Mouse (Mus musculus): Measurements from ENCODE around the gene Zc3h18. TPM values are rescaled to one million over a fixed set of nuclear protein-coding genes. Genes with fewer than 3 reads are reported as not detected.

Zc3h18 gene
- polyA plus RNA-seq, 1 experiment, result 23.3 TPM

DNA sequence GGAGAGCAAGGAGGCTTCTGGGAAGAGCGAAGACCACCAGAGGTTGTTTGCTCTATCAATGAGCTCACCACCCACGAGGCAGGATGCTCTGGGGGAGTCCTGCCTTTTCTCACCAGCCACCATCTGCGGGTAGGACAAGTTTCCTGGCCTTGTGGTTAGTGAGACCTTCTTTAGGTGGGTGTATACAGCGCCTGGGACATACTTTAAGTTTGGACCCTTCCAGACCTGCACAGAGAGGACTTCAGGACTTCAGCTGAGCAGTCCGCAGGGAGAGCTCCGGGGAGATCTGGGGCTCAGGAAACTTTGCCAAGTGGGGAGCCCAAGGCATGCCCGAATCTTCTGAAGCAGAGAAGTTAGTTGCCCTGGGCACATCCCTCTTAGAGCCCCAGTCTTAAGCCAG is 83.6 kb downstream of the Zc3h18 start:
- peak overlapping the region; percentile 59 for H3K4me3 ChIP-seq (ENCODE audit: low read depth, low read length)
- TF ChIP-seq CTCF (IDR thresholded peaks at IDR 0.05; ENCODE audit: extremely low read depth, insufficient read length, insufficient replicate concordance, low read depth, low read length), result no peak
- TF ChIP-seq POLR2A (IDR thresholded peaks at IDR 0.05; ENCODE audit: low read depth, low read length), result no peak
- peaks cover 23% of the 10 kb centered on the region for H3K4me1 ChIP-seq (ENCODE audit: control insufficient read depth, insufficient read depth, insufficient read length, low read length)
- no peak overlapping the region for H3K27ac ChIP-seq (ENCODE audit: insufficient read depth, low read depth, low read length)
- no peaks in the 10 kb centered on the region for H3K36me3 ChIP-seq (ENCODE audit: control insufficient read depth, insufficient read depth, low read length)
- 21% methylated on average over 7 of the region's 7 CpGs for WGBS
- peaks cover 4% of the 10 kb centered on the region; the same call in 1 of the 2 replicates for H3K27me3 ChIP-seq (ENCODE audit: control insufficient read depth, insufficient read depth, low read length)

GRCm38 (mm10) chr8:122460524-122461472 is 84.4 kb downstream of the Zc3h18 start, which contains the start of gene Snai3:
Gene Snai3 (minus strand): TSS chr8:122460733.
- Histone ChIP-seq H3K36me3 (ENCODE audit: control insufficient read depth, insufficient read depth, low read length) (peaks cover 1% of the 10 kb centered on the region; the same call in 1 of the 2 replicates), H3K27ac (ENCODE audit: insufficient read depth, low read depth, low read length) (peak within 1 kb of the TSS; percentile 24; the same call in 1 of the 2 replicates), H3K4me1 (ENCODE audit: control insufficient read depth, insufficient read depth, insufficient read length, low read length) (peaks cover 23% of the 10 kb centered on the region), H3K27me3 (ENCODE audit: control insufficient read depth, insufficient read depth, low read length) (peaks cover 4% of the 10 kb centered on the region; the same call in 1 of the 2 replicates), H3K4me3 (ENCODE audit: low read depth, low read length) (peak within 1 kb of the TSS; percentile 59)
- WGBS, result 3% methylated on average over 56 of the region's 56 CpGs
- TF ChIP-seq CTCF (IDR thresholded peaks at IDR 0.05; ENCODE audit: extremely low read depth, insufficient read length, insufficient replicate concordance, low read depth, low read length) (no peak), POLR2A (IDR thresholded peaks at IDR 0.05; ENCODE audit: low read depth, low read length) (peak; percentile 37; the same call in 1 of the 2 replicates)

GRCm38 (mm10) chr8:122461473-122462148 is 85.2 kb downstream of the Zc3h18 start:
- Histone ChIP-seq H3K36me3 (ENCODE audit: control insufficient read depth, insufficient read depth, low read length) (peaks cover 6% of the 10 kb centered on the region; the same call in 1 of the 2 replicates), H3K4me3 (ENCODE audit: low read depth, low read length) (no peak overlapping the region), H3K27ac (ENCODE audit: insufficient read depth, low read depth, low read length) (no peak overlapping the region), H3K27me3 (ENCODE audit: control insufficient read depth, insufficient read depth, low read length) (peaks cover 4% of the 10 kb centered on the region; the same call in 1 of the 2 replicates), H3K4me1 (ENCODE audit: control insufficient read depth, insufficient read depth, insufficient read length, low read length) (peaks cover 23% of the 10 kb centered on the region)
- WGBS, result 80% methylated on average over 11 of the region's 11 CpGs
- TF ChIP-seq CTCF (IDR thresholded peaks at IDR 0.05; ENCODE audit: extremely low read depth, insufficient read length, insufficient replicate concordance, low read depth, low read length), result no peak
- no peak for TF ChIP-seq POLR2A (IDR thresholded peaks at IDR 0.05; ENCODE audit: low read depth, low read length)

DNA sequence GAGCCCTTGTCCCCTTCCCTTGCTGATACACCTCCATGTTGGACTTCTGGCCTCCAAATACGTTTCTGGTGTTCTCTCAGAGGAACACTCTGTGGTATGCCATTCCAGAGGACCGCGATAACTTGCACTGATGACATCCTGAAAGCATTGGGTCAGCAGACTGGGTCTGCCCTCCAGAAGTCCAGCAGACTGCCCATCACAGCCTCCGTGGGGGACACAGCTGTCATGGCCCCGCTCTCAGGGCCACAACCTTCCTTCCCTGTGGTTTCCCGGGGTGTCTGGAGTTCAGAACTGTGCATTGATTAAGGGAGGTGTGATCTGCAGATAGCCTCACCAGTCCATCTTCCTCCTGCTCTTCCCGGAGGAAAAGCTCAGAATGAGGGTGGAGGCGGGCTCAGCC is 86.1 kb downstream of the Zc3h18 start:
- WGBS, result 86% methylated on average over 8 of the region's 8 CpGs
- peaks cover 14% of the 10 kb centered on the region; the same call in 1 of the 2 replicates for H3K36me3 ChIP-seq (ENCODE audit: control insufficient read depth, insufficient read depth, low read length)
- peaks cover 4% of the 10 kb centered on the region; the same call in 1 of the 2 replicates for H3K27me3 ChIP-seq (ENCODE audit: control insufficient read depth, insufficient read depth, low read length)
- H3K27ac ChIP-seq (ENCODE audit: insufficient read depth, low read depth, low read length), result no peak overlapping the region
- no peak for TF ChIP-seq POLR2A (IDR thresholded peaks at IDR 0.05; ENCODE audit: low read depth, low read length)
- H3K4me3 ChIP-seq (ENCODE audit: low read depth, low read length), result no peak overlapping the region
- H3K4me1 ChIP-seq (ENCODE audit: control insufficient read depth, insufficient read depth, insufficient read length, low read length), result peaks cover 23% of the 10 kb centered on the region

- 28% methylated on average over 12 of the region's 12 CpGs for WGBS
- TF ChIP-seq CTCF (IDR thresholded peaks at IDR 0.05; ENCODE audit: extremely low read depth, insufficient read length, insufficient replicate concordance, low read depth, low read length) (no peak), POLR2A (IDR thresholded peaks at IDR 0.05; ENCODE audit: low read depth, low read length) (no peak)
- Histone ChIP-seq H3K36me3 (ENCODE audit: control insufficient read depth, insufficient read depth, low read length) (peaks cover 20% of the 10 kb centered on the region), H3K27ac (ENCODE audit: insufficient read depth, low read depth, low read length) (peak overlapping the region; percentile 48), H3K27me3 (ENCODE audit: control insufficient read depth, insufficient read depth, low read length) (peaks cover 4% of the 10 kb centered on the region; the same call in 1 of the 2 replicates), H3K4me3 (ENCODE audit: low read depth, low read length) (peak overlapping the region; percentile 32), H3K4me1 (ENCODE audit: control insufficient read depth, insufficient read depth, insufficient read length, low read length) (peaks cover 23% of the 10 kb centered on the region)
Measured at GRCm38 (mm10) chr8:122463651-122464640, 87.5 kb downstream of the Zc3h18 start.

- peaks cover 20% of the 10 kb centered on the region for H3K4me1 ChIP-seq (ENCODE audit: control insufficient read depth, insufficient read depth, insufficient read length, low read length)
- peaks cover 22% of the 10 kb centered on the region for H3K36me3 ChIP-seq (ENCODE audit: control insufficient read depth, insufficient read depth, low read length)
- peaks cover 3% of the 10 kb centered on the region; the same call in 1 of the 2 replicates for H3K27me3 ChIP-seq (ENCODE audit: control insufficient read depth, insufficient read depth, low read length)
- TF ChIP-seq POLR2A (IDR thresholded peaks at IDR 0.05; ENCODE audit: low read depth, low read length) (no peak), CTCF (IDR thresholded peaks at IDR 0.05; ENCODE audit: extremely low read depth, insufficient read length, insufficient replicate concordance, low read depth, low read length) (no peak)
- no peak overlapping the region for H3K27ac ChIP-seq (ENCODE audit: insufficient read depth, low read depth, low read length)
- WGBS, result 84% methylated on average over 7 of the region's 7 CpGs
- no peak overlapping the region for H3K4me3 ChIP-seq (ENCODE audit: low read depth, low read length)
Measured at GRCm38 (mm10) chr8:122464985-122465384, 88.6 kb downstream of the Zc3h18 start.

Other genes starting within 250 kb of the Zc3h18 start
- 153 and 187 TPM in 2 replicates for gene Zfpm1, start 94.5 kb upstream of the Zc3h18 start, polyA plus RNA-seq (2012; rRNA removed)
- gene Trhr2, start 15.9 kb upstream of the Zc3h18 start, polyA plus RNA-seq (2012; rRNA removed), result 0.09 and 0.13 TPM in 2 replicates
- 0.30 and 0.81 TPM in 2 replicates for gene Il17c, start 45.4 kb downstream of the Zc3h18 start, polyA plus RNA-seq (2012; rRNA removed)
- gene Cyba, start 56.3 kb downstream of the Zc3h18 start, polyA plus RNA-seq (2012; rRNA removed), result 127 and 242 TPM in 2 replicates
- gene Mvd, start 66.8 kb downstream of the Zc3h18 start, polyA plus RNA-seq (2012; rRNA removed), result 18.8 and 30.5 TPM in 2 replicates
- gene Snai3, start 84.1 kb downstream of the Zc3h18 start, polyA plus RNA-seq (2012; rRNA removed), result 2.2 and 3.4 TPM in 2 replicates
- 35.7 and 44.9 TPM in 2 replicates for gene Rnf166, start 99.5 kb downstream of the Zc3h18 start, polyA plus RNA-seq (2012; rRNA removed)
- gene Ctu2, start 99.5 kb downstream of the Zc3h18 start, polyA plus RNA-seq (2012; rRNA removed), result 20.9 and 31.8 TPM in 2 replicates
- gene Piezo1, start 174.7 kb downstream of the Zc3h18 start, polyA plus RNA-seq (2012; rRNA removed), result 29.5 and 36.4 TPM in 2 replicates
- gene Cdt1, start 191.4 kb downstream of the Zc3h18 start, polyA plus RNA-seq (2012; rRNA removed), result 26.8 and 64.8 TPM in 2 replicates
- gene Aprt, start 200.3 kb downstream of the Zc3h18 start, polyA plus RNA-seq (2012; rRNA removed), result 327 and 537 TPM in 2 replicates
- 9.7 and 20.4 TPM in 2 replicates for gene Galns, start 234.9 kb downstream of the Zc3h18 start, polyA plus RNA-seq (2012; rRNA removed)
- gene Trappc2l, start 235.0 kb downstream of the Zc3h18 start, polyA plus RNA-seq (2012; rRNA removed), result 59.9 and 161 TPM in 2 replicates
- not detected in 2 replicates for gene Pabpn1l, start 246.1 kb downstream of the Zc3h18 start, polyA plus RNA-seq (2012; rRNA removed)

Data from small intestine, adult 2 months (tissue).